Comparison of ENCODE assay signal across 18 mouse cellular contexts in genomic region chr19:32168031-32168430, GRCm38 (mm10).
A peak's percentile ranks its signal among the peaks of the same experiment; 100 is the strongest.
DNase-seq lines count a peak whose midpoint lies in the region; ATAC-seq and TF ChIP-seq lines count a peak whose summit lies in the region.
"Had no signal": no experiment of that assay in that cellular context is flagged by ENCODE, and none has a peak within 500 bp of the region (broad histone marks: within the 10 kb centered on the region; RNA-seq: fewer than 3 reads in every experiment).

No protein-coding gene starts in this region.

- H3K4me2 ChIP-seq in CH12.LX (ENCODE audit: insufficient read depth, low read depth, poor library complexity, severe bottlenecking) = peak overlapping the region; percentile 71
- no peak overlapping the region for H3K4me2 ChIP-seq in forebrain, embryonic 15.5 days (replicated peaks)
- H3K4me2 ChIP-seq: hindbrain, embryonic 15.5 days; lung, embryonic 14.5 days had no signal

- TF ChIP-seq CTCF in CH12.LX (conservative IDR thresholded peaks at IDR 0.05 in 1 of 2, IDR thresholded peaks at IDR 0.05 in 1 of 2; ENCODE audit: low read depth in 2 of 2, low read length in 2 of 2) = no peak
- no peak for TF ChIP-seq CTCF in layer of hippocampus, adult 2 months (conservative IDR thresholded peaks at IDR 0.05)

- no peaks in the 10 kb centered on the region for H3K9me3 ChIP-seq in CH12.LX (replicated peaks; ENCODE audit: low read length)
- H3K9me3 ChIP-seq in forebrain, embryonic 15.5 days = no peaks in the 10 kb centered on the region
- H3K9me3 ChIP-seq: hindbrain, embryonic 15.5 days; midbrain, embryonic 10.5 days had no signal

- no peak overlapping the region for H3K4me3 ChIP-seq in CH12.LX (replicated peaks in 1 of 3; ENCODE audit: low read depth in 2 of 3, low read length in 2 of 3, poor library complexity in 1 of 3)
- no peak overlapping the region for H3K4me3 ChIP-seq in layer of hippocampus, adult 2 months
- H3K4me3 ChIP-seq in forebrain, embryonic 15.5 days = no peak overlapping the region
- H3K4me3 ChIP-seq: hindbrain, embryonic 15.5 days; midbrain, embryonic 10.5 days had no signal

- dilution Hi-C loops in CH12.LX (cut with MboI; ENCODE audit: extremely low pct_ligation_motif_present, extremely low pct_unique_long_range_greater_than_20kb, low sequenced_read_pairs) = no loop called here

- ATAC-seq in forebrain, embryonic 15.5 days (replicated peaks) = no peak
- ATAC-seq: activated CD4-positive, CD25-positive, alpha-beta regulatory T cell, adult 4 months; intestine, postnatal 0 days had no signal

- no peaks in the 10 kb centered on the region for H3K27me3 ChIP-seq in CH12.LX (replicated peaks)
- H3K27me3 ChIP-seq in forebrain, embryonic 15.5 days = no peaks in the 10 kb centered on the region
- H3K27me3 ChIP-seq: hindbrain, embryonic 15.5 days had no signal

- TF ChIP-seq RAD21 in CH12.LX (IDR thresholded peaks at IDR 0.05; ENCODE audit: low read depth, low read length) = no peak

- no peak; the same call in 1 of the 2 replicates for TF ChIP-seq EP300 in CH12.LX (IDR thresholded peaks at IDR 0.05; ENCODE audit: low read length)

- no peaks in the 10 kb centered on the region for H3K79me2 ChIP-seq in CH12.LX (replicated peaks; ENCODE audit: control insufficient read depth, extremely low read depth, insufficient read depth, poor library complexity, severe bottlenecking)

- DNase-seq in B cell, adult 2 months = peak; percentile 74 to 81
- DNase-seq in CH12.LX (ENCODE audit: extremely low read depth) = peak; percentile 89
- peak; percentile 53 for DNase-seq in spleen, adult 12 weeks (ENCODE audit: low spot score)
- DNase-seq in thymus, postnatal 10 days (ENCODE audit: low spot score in 2 of 2) = peak; percentile 50 to 51
- no peak for DNase-seq in layer of hippocampus, adult 2 months (ENCODE audit: low spot score in 2 of 2)
- DNase-seq in adrenal gland, postnatal 4 days (ENCODE audit: low spot score in 2 of 2) = no peak
- DNase-seq: adrenal gland, postnatal 14 days; cerebellum, adult 2 months; gastrocnemius, postnatal 36 days; heart, postnatal 10 days; lung, embryonic 14.5 days had no signal

- 86% methylated on average over 9 of the region's 9 CpGs for WGBS in forebrain, embryonic 15.5 days

- 0 out of 2 replicates have a peak overlapping the region, but pooled peaks have one; percentile 25 for H3K9ac ChIP-seq in CH12.LX (ENCODE audit: insufficient read depth, low read depth)
- H3K9ac ChIP-seq in forebrain, embryonic 15.5 days (replicated peaks) = no peak overlapping the region
- H3K9ac ChIP-seq: hindbrain, embryonic 15.5 days; lung, embryonic 14.5 days had no signal

- peak overlapping the region; percentile 76 for H3K27ac ChIP-seq in CH12.LX (ENCODE audit: insufficient read depth, low read depth)
- no peak overlapping the region for H3K27ac ChIP-seq in layer of hippocampus, adult 2 months
- H3K27ac ChIP-seq in forebrain, embryonic 15.5 days (replicated peaks) = no peak overlapping the region
- H3K27ac ChIP-seq: hindbrain, embryonic 15.5 days; kidney, postnatal 0 days; midbrain, embryonic 10.5 days; stomach, postnatal 0 days had no signal

- no peak for TF ChIP-seq POLR2A in CH12.LX (IDR thresholded peaks at IDR 0.05; ENCODE audit: low read depth, low read length)

- peaks cover 17 to 44% of the 10 kb centered on the region in 2 experiments for H3K4me1 ChIP-seq in CH12.LX (ENCODE audit: control insufficient read depth in 1 of 2, insufficient read depth in 2 of 2)
- no peaks in the 10 kb centered on the region for H3K4me1 ChIP-seq in forebrain, embryonic 15.5 days
- H3K4me1 ChIP-seq: midbrain, embryonic 10.5 days had no signal

- no peaks in the 10 kb centered on the region for H3K36me3 ChIP-seq in CH12.LX (replicated peaks in 1 of 2; ENCODE audit: control insufficient read depth in 1 of 2, insufficient read depth in 1 of 2, low read length in 1 of 2)
- no peaks in the 10 kb centered on the region for H3K36me3 ChIP-seq in forebrain, embryonic 15.5 days
- H3K36me3 ChIP-seq: hindbrain, embryonic 15.5 days; midbrain, embryonic 10.5 days had no signal

- in situ Hi-C loops in CH12.LX (cut with MboI; ENCODE audit: low pct_ligation_motif_present, low pct_unique_long_range_greater_than_20kb, low sequenced_read_pairs) = no loop called here

TF ChIP-seq in CH12.LX, 34 proteins besides CTCF, POLR2A, EP300 and RAD21:
- TF ChIP-seq NRF1 (IDR thresholded peaks at IDR 0.05; ENCODE audit: low read depth, low read length) = no peak
- TF ChIP-seq PAX5 (IDR thresholded peaks at IDR 0.05; ENCODE audit: low read length) = no peak
- TF ChIP-seq BHLHE40 (IDR thresholded peaks at IDR 0.05; ENCODE audit: low read depth, low read length) = peak; percentile 88
- TF ChIP-seq SIN3A (IDR thresholded peaks at IDR 0.05; ENCODE audit: low read length) = peak; percentile 68; the same call in 1 of the 2 replicates
- TF ChIP-seq IRF4 (IDR thresholded peaks at IDR 0.05; ENCODE audit: low read depth, low read length) = peak; percentile 53; the same call in 1 of the 2 replicates
- TF ChIP-seq MAX (IDR thresholded peaks at IDR 0.05; ENCODE audit: low read length) = 0 out of 2 replicates have a peak, but pooled peaks have one; percentile 12
- TF ChIP-seq CHD2 (IDR thresholded peaks at IDR 0.05; ENCODE audit: low read length) = no peak; the same call in 1 of the 2 replicates
- no peak for TF ChIP-seq JUN (IDR thresholded peaks at IDR 0.05; ENCODE audit: insufficient read depth, low read depth, low read length)
- no peak for TF ChIP-seq SMC3 (IDR thresholded peaks at IDR 0.05; ENCODE audit: low read depth, low read length)
- TF ChIP-seq MYC (IDR thresholded peaks at IDR 0.05; ENCODE audit: low read depth, low read length) = peak; percentile 68; the same call in 1 of the 2 replicates
- peak; percentile 97 for TF ChIP-seq ETS1 (conservative IDR thresholded peaks at IDR 0.05; ENCODE audit: low read depth, low read length)
- peak; percentile 92; the same call in 1 of the 2 replicates for TF ChIP-seq TCF12 (IDR thresholded peaks at IDR 0.05; ENCODE audit: low read depth, low read length)
- peak; percentile 69 for TF ChIP-seq MAFK (IDR thresholded peaks at IDR 0.05; ENCODE audit: insufficient replicate concordance, low read length)
- peak; percentile 67 for TF ChIP-seq MEF2A (IDR thresholded peaks at IDR 0.05; ENCODE audit: borderline replicate concordance, low read depth, low read length)
- no peak for TF ChIP-seq MXI1 (IDR thresholded peaks at IDR 0.05; ENCODE audit: low read depth, low read length)
- TF ChIP-seq ZNF384 (IDR thresholded peaks at IDR 0.05; ENCODE audit: low read depth, low read length) = peak; percentile 5; the same call in 1 of the 2 replicates
- TF ChIP-seq POLR2AphosphoS2 (IDR thresholded peaks at IDR 0.05; ENCODE audit: low read depth, low read length) = no peak

Comparison
In these comparisons a context has a peak if more than half of its experiments do, and no peak if none do; other contexts are left out.
1. DNase-seq: peak in B cell, adult 2 months (2 of 2), CH12.LX (single experiment), spleen, adult 12 weeks (single experiment) and thymus, postnatal 10 days (2 of 2); none in layer of hippocampus, adult 2 months (0 of 2) and adrenal gland, postnatal 4 days (0 of 2).